Mouse (Mus musculus) CH12.LX (cell line): ENCODE results near the gene Akap8l.

Source experiments
- BHLHE40 ChIP-seq: IDR thresholded peaks from 2 replicates; pipeline ENCODE4 v1.6.1; 2011; ENCODE audit warnings: mild to moderate bottlenecking, low read depth, low read length, improper control_type of control experiment
- CHD2 ChIP-seq: IDR thresholded peaks from 2 replicates; pipeline ENCODE4 v1.6.1; 2011; ENCODE audit warnings: low read length, improper control_type of control experiment
- CTCF ChIP-seq, 2 experiments: IDR thresholded peaks in 1 of 2; conservative IDR thresholded peaks in 1 of 2; 2 replicates each; pipeline ENCODE4 v1.5.1; 2011 to 2012; ENCODE audit warnings: low read depth in 2 of 2, low read length in 2 of 2, improper control_type of control experiment in 1 of 2, inconsistent platforms in 1 of 2, mild to moderate bottlenecking in 1 of 2, moderate library complexity in 1 of 2
- EP300 ChIP-seq: IDR thresholded peaks from 2 replicates; pipeline ENCODE4 v1.6.1; 2011; ENCODE audit warnings: low read length, improper control_type of control experiment
- HCFC1 ChIP-seq: IDR thresholded peaks from 2 replicates; pipeline ENCODE4 v1.6.1; 2012; ENCODE audit warnings: low read depth, mild to moderate bottlenecking, inconsistent platforms, low read length, improper control_type of control experiment
- JUN ChIP-seq: IDR thresholded peaks from 2 replicates; pipeline ENCODE4 v1.6.1; 2011; ENCODE audit warnings: low read depth, mild to moderate bottlenecking, low read length, improper control_type of control experiment, moderate library complexity; ENCODE audit not compliant: insufficient read depth
- KAT2A ChIP-seq: IDR thresholded peaks from 2 replicates; pipeline ENCODE4 v1.6.1; 2012; ENCODE audit warnings: low read length, improper control_type of control experiment, inconsistent platforms; ENCODE audit not compliant: insufficient replicate concordance
- MAFK ChIP-seq: IDR thresholded peaks from 2 replicates; pipeline ENCODE4 v1.6.1; 2011; ENCODE audit warnings: low read length, improper control_type of control experiment; ENCODE audit not compliant: insufficient replicate concordance
- POLR2A ChIP-seq: IDR thresholded peaks from 2 replicates; pipeline ENCODE4 v1.6.1; 2011; ENCODE audit warnings: low read depth, mild to moderate bottlenecking, improper control_type of control experiment, low read length
- RCOR1 ChIP-seq: conservative IDR thresholded peaks from 2 replicates; pipeline ENCODE4 v1.6.1; 2012; ENCODE audit warnings: low read depth, mild to moderate bottlenecking, inconsistent platforms, low read length, improper control_type of control experiment
- UBTF ChIP-seq: IDR thresholded peaks from 2 replicates; pipeline ENCODE4 v1.6.1; 2012; ENCODE audit warnings: low read depth, mild to moderate bottlenecking, inconsistent platforms, low read length, improper control_type of control experiment, moderate library complexity
- USF1 ChIP-seq: IDR thresholded peaks from 2 replicates; pipeline ENCODE4 v1.6.1; 2014; ENCODE audit warnings: low read depth, mild to moderate bottlenecking, inconsistent platforms, low read length, improper control_type of control experiment
- ZKSCAN1 ChIP-seq: IDR thresholded peaks from 2 replicates; pipeline ENCODE4 v1.6.1; 2012; ENCODE audit warnings: low read depth, inconsistent platforms, low read length, improper control_type of control experiment, borderline replicate concordance
- ZNF384 ChIP-seq: IDR thresholded peaks from 2 replicates; pipeline ENCODE4 v1.6.1; 2012; ENCODE audit warnings: low read depth, low read length, improper control_type of control experiment, inconsistent platforms

GRCm38 (mm10) chr17:32277201-32277600 is 73.2 kb downstream of the Akap8l start:
- TF ChIP-seq POLR2A (no peak), ZKSCAN1 (no peak), CTCF (conservative IDR thresholded peaks at IDR 0.05 in 1 of 2, IDR thresholded peaks at IDR 0.05 in 1 of 2; ENCODE audit: low read depth in 2 of 2, low read length in 2 of 2) (no peak), ZNF384 (no peak), CHD2 (no peak), MAFK (no peak), HCFC1 (no peak), RCOR1 (no peak), USF1 (no peak), UBTF (no peak), EP300 (no peak), KAT2A (no peak), BHLHE40 (no peak), JUN (no peak)
